ENCODE assay signal across 10 mouse cellular contexts in the genomic region with DNA sequence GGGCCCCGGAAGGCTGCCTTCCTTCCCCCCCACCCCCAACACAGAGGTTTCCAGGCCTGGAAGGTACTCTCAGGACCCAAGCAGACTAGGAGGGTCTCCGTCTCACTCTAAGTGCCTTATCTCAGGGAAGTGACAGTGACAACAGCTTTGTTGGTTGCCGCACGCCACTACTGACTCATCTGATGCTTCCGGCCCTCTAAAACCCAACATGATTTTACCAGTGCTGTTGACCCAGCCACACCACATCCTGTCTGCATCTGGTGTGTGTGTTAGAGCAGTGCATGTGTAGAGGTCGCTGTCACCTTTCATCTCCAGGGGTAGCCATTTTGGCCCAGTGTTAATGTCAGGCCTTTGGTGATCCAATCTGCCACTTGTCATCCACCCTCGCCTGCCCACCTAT.
DNase-seq lines count a peak whose midpoint lies in the region; ATAC-seq and TF ChIP-seq lines count a peak whose summit lies in the region.
"Had no signal": no experiment of that assay in that cellular context is flagged by ENCODE, and none has a peak within 500 bp of the region (broad histone marks: within the 10 kb centered on the region; RNA-seq: fewer than 3 reads in every experiment).

No protein-coding gene starts in this region.

- H3K27me3 ChIP-seq in liver, embryonic 11.5 days (replicated peaks; ENCODE audit: control insufficient read depth, insufficient read depth, low read length), result 0 out of 2 replicates have a peak, but pooled peaks cover 3% of the 10 kb centered on the region
- H3K27me3 ChIP-seq in spleen, adult 2 months (ENCODE audit: control insufficient read depth, insufficient read depth, low read length), result no peaks in the 10 kb centered on the region
- no peaks in the 10 kb centered on the region for H3K27me3 ChIP-seq in midbrain, postnatal 0 days (ENCODE audit: insufficient read depth, low read length)

- no peaks in the 10 kb centered on the region for H3K36me3 ChIP-seq in liver, embryonic 11.5 days (ENCODE audit: control insufficient read depth, insufficient read depth, low read length)
- H3K36me3 ChIP-seq in spleen, adult 2 months (ENCODE audit: control insufficient read depth, insufficient read depth, low read length), result no peaks in the 10 kb centered on the region
- no peaks in the 10 kb centered on the region for H3K36me3 ChIP-seq in midbrain, postnatal 0 days (ENCODE audit: insufficient read depth, low read length)
- H3K36me3 ChIP-seq: heart, embryonic 15.5 days had no signal

- intact Hi-C loops in gastrocnemius, postnatal 36 days (cut with DNase I), result no loop called here

- no peaks in the 10 kb centered on the region for H3K9me3 ChIP-seq in liver, embryonic 11.5 days (ENCODE audit: control insufficient read depth, low read length)
- H3K9me3 ChIP-seq in midbrain, postnatal 0 days (ENCODE audit: low read length), result no peaks in the 10 kb centered on the region
- H3K9me3 ChIP-seq: heart, embryonic 15.5 days had no signal

- no peak for TF ChIP-seq CTCF in spleen, adult 2 months (IDR thresholded peaks at IDR 0.05; ENCODE audit: extremely low read depth, insufficient read depth, insufficient read length, insufficient replicate concordance)
- TF ChIP-seq CTCF in midbrain, postnatal 0 days (IDR thresholded peaks at IDR 0.05), result no peak

- DNase-seq in gastrocnemius, postnatal 25 days, result peak; percentile 14
- no peak for DNase-seq in gastrocnemius, postnatal 36 days
- DNase-seq in liver, embryonic 11.5 days (ENCODE audit: low spot score), result no peak
- DNase-seq in spleen, adult 2 months (ENCODE audit: low read depth in 1 of 2, low spot score in 2 of 2), result peak; percentile 59 to 77
- DNase-seq in midbrain, postnatal 0 days (ENCODE audit: low spot score), result no peak
- no peak for DNase-seq in kidney, adult 18-20 months
- no peak for DNase-seq in layer of hippocampus, postnatal 25 days (ENCODE audit: extremely low spot score in 1 of 2, low spot score in 1 of 2)
- DNase-seq: kidney, postnatal 10 days had no signal

- WGBS in liver, embryonic 11.5 days, result 43% methylated on average over 7 of the region's 7 CpGs
- whole genome bisulfite sequencing in spleen, adult 2 months, result 18% methylated on average over 7 of the region's 7 CpGs
- WGBS in midbrain, postnatal 0 days, result 89% methylated on average over 7 of the region's 7 CpGs

- no peak overlapping the region for H3K9ac ChIP-seq in liver, embryonic 11.5 days (ENCODE audit: low read depth, low read length)
- no peak overlapping the region for H3K9ac ChIP-seq in midbrain, postnatal 0 days (replicated peaks; ENCODE audit: low read length, poor library complexity, severe bottlenecking)
- H3K9ac ChIP-seq: heart, embryonic 15.5 days had no signal

- no peak; the same call in 1 of the 2 replicates for TF ChIP-seq POLR2A in spleen, adult 2 months (IDR thresholded peaks at IDR 0.05; ENCODE audit: low read depth, low read length)

- peak; percentile 94 for ATAC-seq in CD4-positive, CD25-positive, alpha-beta regulatory T cell, adult 4 months
- ATAC-seq in liver, embryonic 11.5 days (replicated peaks; ENCODE audit: low FRiP score), result no peak
- ATAC-seq in midbrain, postnatal 0 days (ENCODE audit: low FRiP score), result no peak

- no peak overlapping the region for H3K4me3 ChIP-seq in liver, embryonic 11.5 days (ENCODE audit: low read depth, low read length)
- H3K4me3 ChIP-seq in spleen, adult 2 months (ENCODE audit: extremely low read depth, insufficient read depth, insufficient read length), result no peak overlapping the region; the same call in 1 of the 2 replicates
- no peak overlapping the region for H3K4me3 ChIP-seq in midbrain, postnatal 0 days (ENCODE audit: low read depth, low read length)
- H3K4me3 ChIP-seq: heart, embryonic 15.5 days had no signal

- H3K4me1 ChIP-seq in liver, embryonic 11.5 days (replicated peaks; ENCODE audit: control insufficient read depth, insufficient read depth, low read length), result peaks cover under 1% of the 10 kb centered on the region
- peaks cover 33% of the 10 kb centered on the region for H3K4me1 ChIP-seq in spleen, adult 2 months (ENCODE audit: control insufficient read depth, insufficient read depth, insufficient read length)
- no peaks in the 10 kb centered on the region for H3K4me1 ChIP-seq in midbrain, postnatal 0 days (ENCODE audit: insufficient read depth, low read length)

- H3K4me2 ChIP-seq in liver, embryonic 11.5 days, result peak overlapping the region; percentile 11; the same call in 1 of the 2 replicates
- H3K4me2 ChIP-seq in midbrain, postnatal 0 days (ENCODE audit: low read depth, low read length, poor library complexity, severe bottlenecking), result no peak overlapping the region
- H3K4me2 ChIP-seq: heart, embryonic 15.5 days had no signal

- no peak overlapping the region for H3K27ac ChIP-seq in liver, embryonic 11.5 days (ENCODE audit: low read depth, low read length)
- H3K27ac ChIP-seq in spleen, adult 2 months (ENCODE audit: insufficient read depth, low read length), result peak overlapping the region; percentile 85
- H3K27ac ChIP-seq in midbrain, postnatal 0 days (ENCODE audit: low read depth, low read length), result no peak overlapping the region
- H3K27ac ChIP-seq: heart, embryonic 15.5 days had no signal

Comparison
In these comparisons a context has a peak if more than half of its experiments do, and no peak if none do; other contexts are left out.
1. DNase-seq: peak in gastrocnemius, postnatal 25 days (single experiment) and spleen, adult 2 months (2 of 2); none in gastrocnemius, postnatal 36 days (0 of 2), liver, embryonic 11.5 days (single experiment), midbrain, postnatal 0 days (single experiment), kidney, adult 18-20 months (single experiment) and layer of hippocampus, postnatal 25 days (0 of 2).